Mouse (Mus musculus): ENCODE measurements around the gene Det1. TPM values are rescaled to one million over a fixed set of nuclear protein-coding genes. Genes with fewer than 3 reads are reported as not detected.

Det1 gene
- polyA plus RNA-seq, 1 experiment from 2014 or later, result 9.5 TPM

DNA sequence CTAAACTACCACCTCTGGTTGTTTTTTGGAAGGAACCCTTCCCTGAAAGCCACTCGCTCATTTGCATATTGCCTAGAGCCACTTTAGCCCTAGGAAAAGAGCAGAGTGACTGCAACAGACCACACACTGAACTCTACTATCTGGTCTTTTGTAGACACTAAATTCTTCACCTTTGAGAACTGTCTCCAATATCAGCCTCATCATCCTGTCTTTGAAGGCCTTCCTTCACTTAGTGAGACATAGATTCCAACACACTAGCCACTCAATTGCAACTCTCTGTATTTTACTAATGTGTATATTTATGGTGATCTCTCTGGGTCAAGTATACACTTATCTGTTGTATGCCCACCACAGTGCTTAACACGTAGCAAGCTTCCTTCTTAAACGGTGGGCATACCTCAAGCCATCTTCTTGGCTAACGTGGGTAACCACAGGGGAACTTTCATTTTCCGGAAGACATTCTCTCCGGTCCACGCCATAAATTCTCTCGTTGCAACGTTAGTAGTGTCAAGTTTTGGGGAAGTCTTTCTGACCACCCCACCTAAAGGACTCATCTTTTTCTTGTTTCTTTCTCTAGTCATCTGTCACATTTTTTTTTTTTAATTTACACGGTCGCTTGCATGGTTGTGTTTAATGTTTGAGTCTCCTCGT is 872 bp downstream of the Det1 start:
- Histone ChIP-seq H3K4me1 (replicated peaks) (peaks cover 13% of the 10 kb centered on the region), H3K9ac (peak overlapping the region; percentile 92), H3K4me2 (peak overlapping the region; percentile 72), H3K36me3 (peaks cover 18% of the 10 kb centered on the region), H3K9me3 (replicated peaks) (no peaks in the 10 kb centered on the region), H3K27ac (peak overlapping the region; percentile 80; the same call in 1 of the 2 replicates), H3K4me3 (peak overlapping the region; percentile 99), H3K27me3 (no peaks in the 10 kb centered on the region)
- ATAC-seq (replicated peaks; ENCODE audit: insufficient number of reproducible peaks, insufficient read depth, low FRiP score, low read depth), result no peak
- 40% methylated on average over 12 of the region's 12 CpGs for WGBS

DNA sequence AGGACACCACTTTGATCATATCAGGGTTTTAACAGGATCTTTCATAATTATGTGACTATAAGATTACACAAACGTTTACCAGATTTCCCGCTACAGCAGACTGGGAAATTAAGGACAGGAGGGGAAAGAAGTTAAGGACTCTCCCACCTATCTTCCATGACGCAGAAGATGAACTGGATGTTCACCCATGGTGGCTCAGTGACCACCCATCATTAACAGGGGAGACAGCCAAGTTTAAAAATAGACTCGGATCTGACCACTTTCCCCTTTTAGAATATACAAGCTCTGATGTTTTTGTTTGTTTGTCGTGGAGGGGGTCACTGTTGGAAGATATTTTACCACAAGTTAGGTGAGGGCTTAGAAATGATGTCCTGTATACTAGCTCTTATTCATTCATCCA is 5.5 kb downstream of the Det1 start:
- ATAC-seq (replicated peaks; ENCODE audit: insufficient number of reproducible peaks, insufficient read depth, low FRiP score, low read depth), result no peak
- Histone ChIP-seq H3K9ac (no peak overlapping the region), H3K27me3 (no peaks in the 10 kb centered on the region), H3K27ac (no peak overlapping the region), H3K9me3 (replicated peaks) (no peaks in the 10 kb centered on the region), H3K36me3 (peaks cover 31% of the 10 kb centered on the region), H3K4me1 (replicated peaks) (peaks cover 11% of the 10 kb centered on the region), H3K4me3 (no peak overlapping the region), H3K4me2 (no peak overlapping the region)
- WGBS, result 66% methylated on average over 5 of the region's 5 CpGs

DNA sequence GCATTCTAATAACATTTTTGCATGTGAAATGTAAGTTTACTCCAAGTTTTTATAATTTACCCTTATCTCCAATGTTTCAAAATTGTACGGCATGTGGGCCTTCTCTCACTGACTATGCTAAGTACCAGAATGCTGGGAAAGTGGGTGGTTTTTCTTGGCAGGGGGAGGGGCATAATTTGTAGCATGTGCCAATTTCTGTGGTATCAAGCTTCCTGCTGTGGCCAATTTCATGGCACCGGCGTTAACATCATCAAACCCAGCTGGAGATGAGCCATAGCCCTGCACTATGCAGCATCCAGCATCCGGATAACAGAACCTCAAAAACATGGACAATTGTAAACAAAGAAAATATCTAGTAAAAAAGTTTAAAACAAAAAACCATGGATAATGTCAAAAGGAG is 9.8 kb downstream of the Det1 start:
- H3K36me3 ChIP-seq, result peaks cover 13% of the 10 kb centered on the region
- no peak overlapping the region for H3K27ac ChIP-seq

DNA sequence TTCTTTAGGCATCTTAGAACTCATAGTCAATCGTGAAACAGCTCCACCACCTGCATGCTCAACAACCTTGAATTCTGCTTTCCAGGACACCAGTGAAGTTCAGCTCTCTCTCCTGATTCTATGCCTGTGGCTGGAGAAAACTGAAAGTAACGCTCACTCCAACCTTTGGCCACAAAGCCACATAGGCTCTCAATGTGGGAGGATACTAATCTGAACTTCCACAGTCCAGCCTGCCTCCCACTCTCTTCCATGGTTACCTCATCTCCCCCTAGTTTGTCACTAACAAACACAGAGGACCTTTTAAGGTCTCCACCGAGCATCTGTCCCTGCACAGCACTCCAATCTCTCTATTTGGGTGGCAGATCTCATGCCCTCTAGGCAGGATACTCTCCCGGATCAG is 11.4 kb downstream of the Det1 start:
- no peak for ATAC-seq (replicated peaks; ENCODE audit: insufficient number of reproducible peaks, insufficient read depth, low FRiP score, low read depth)
- Histone ChIP-seq H3K27ac (no peak overlapping the region), H3K9ac (no peak overlapping the region), H3K36me3 (peaks cover 8% of the 10 kb centered on the region), H3K27me3 (no peaks in the 10 kb centered on the region), H3K4me2 (no peak overlapping the region), H3K9me3 (replicated peaks) (no peaks in the 10 kb centered on the region), H3K4me3 (no peak overlapping the region), H3K4me1 (replicated peaks) (no peaks in the 10 kb centered on the region)
- 86% methylated on average over 4 of the region's 4 CpGs for WGBS

More for the DNA sequence above, 9.8 kb downstream of the Det1 start:
- no peak for ATAC-seq (replicated peaks; ENCODE audit: insufficient number of reproducible peaks, insufficient read depth, low FRiP score, low read depth)
- Histone ChIP-seq H3K4me3 (no peak overlapping the region), H3K4me1 (replicated peaks) (no peaks in the 10 kb centered on the region), H3K27me3 (no peaks in the 10 kb centered on the region), H3K9ac (no peak overlapping the region), H3K9me3 (replicated peaks) (no peaks in the 10 kb centered on the region), H3K4me2 (no peak overlapping the region)
- 81% methylated on average over 4 of the region's 4 CpGs for WGBS

DNA sequence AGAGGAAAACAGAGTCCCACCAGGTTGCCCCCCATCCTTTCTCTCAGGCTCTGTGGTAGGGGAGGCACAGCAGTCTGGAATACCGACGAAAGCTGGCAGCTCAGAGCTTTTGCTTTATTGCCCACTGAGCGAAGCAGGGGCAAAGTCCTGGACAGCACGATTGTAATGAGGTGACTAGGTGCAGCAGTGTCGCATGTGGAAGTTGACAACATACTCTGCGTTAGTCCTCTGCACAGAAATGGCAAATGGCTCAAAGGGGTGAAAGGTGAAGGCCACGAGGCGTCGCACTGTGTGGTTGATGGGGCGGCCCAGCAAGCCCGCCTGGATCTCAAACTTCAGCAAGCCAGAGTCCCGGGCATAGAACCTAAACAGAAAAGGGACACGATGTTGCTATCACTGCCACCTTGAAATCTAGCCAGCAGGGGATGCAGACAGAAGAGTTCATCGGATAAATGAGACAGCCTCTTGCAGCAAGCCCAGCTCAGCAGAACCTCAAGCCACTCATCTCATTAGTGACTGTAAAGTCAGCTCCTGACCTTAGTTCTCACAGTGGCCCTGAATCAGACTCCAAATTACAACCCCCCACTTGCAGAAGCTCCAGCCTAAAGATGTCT is 19.2 kb downstream of the Det1 start:
- no peak overlapping the region for H3K9ac ChIP-seq
- no peak overlapping the region for H3K27ac ChIP-seq
- no peaks in the 10 kb centered on the region for H3K27me3 ChIP-seq
- no peak overlapping the region for H3K4me2 ChIP-seq
- no peak overlapping the region for H3K4me3 ChIP-seq
- 82% methylated on average over 14 of the region's 14 CpGs for WGBS
- H3K4me1 ChIP-seq (replicated peaks), result 0 out of 2 replicates have a peak, but pooled peaks cover 2% of the 10 kb centered on the region
- no peak for ATAC-seq (replicated peaks; ENCODE audit: insufficient number of reproducible peaks, insufficient read depth, low FRiP score, low read depth)
- H3K9me3 ChIP-seq (replicated peaks), result no peaks in the 10 kb centered on the region
- H3K36me3 ChIP-seq, result peaks cover 25% of the 10 kb centered on the region

DNA sequence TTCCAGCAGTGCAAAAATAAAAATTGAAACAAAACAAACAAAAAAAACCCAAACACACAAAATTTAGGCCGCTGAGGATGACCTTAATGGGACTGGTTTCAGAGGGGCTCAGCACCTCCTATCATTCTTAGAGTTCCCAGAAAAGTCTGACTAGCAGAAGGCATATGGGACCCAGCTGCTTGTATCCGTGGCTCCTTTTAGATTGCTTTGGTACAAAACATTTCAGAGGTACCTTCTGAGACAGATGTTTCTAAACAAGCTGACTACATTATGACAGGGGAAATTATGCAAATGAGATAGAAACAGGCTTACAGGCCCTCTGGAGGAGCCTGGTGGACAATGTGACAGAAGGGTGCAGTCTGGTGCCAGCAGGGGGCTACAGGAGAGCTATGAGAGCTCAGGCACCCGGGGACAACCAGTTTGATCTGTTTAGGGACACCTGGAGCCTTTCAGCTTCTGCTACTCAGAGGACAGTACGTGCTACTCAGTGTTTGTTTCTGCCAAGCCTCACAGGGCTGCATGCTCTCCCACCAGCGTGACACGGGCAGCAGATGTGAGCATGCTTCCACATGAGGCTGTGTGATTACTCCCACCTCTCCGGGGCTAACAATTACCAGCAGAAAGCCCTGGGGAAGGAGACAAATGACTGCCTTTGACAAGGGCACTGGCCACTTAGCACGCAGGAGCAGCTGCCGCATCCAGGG is 20.2 kb downstream of the Det1 start:
- WGBS, result 54% methylated on average over 9 of the region's 9 CpGs
- no peak overlapping the region; the same call in 1 of the 2 replicates for H3K27ac ChIP-seq
- H3K27me3 ChIP-seq, result no peaks in the 10 kb centered on the region
- no peak for ATAC-seq (replicated peaks; ENCODE audit: insufficient number of reproducible peaks, insufficient read depth, low FRiP score, low read depth)
- no peak overlapping the region for H3K4me2 ChIP-seq
- H3K36me3 ChIP-seq, result peaks cover 34% of the 10 kb centered on the region
- H3K9me3 ChIP-seq (replicated peaks), result no peaks in the 10 kb centered on the region
- no peak overlapping the region for H3K9ac ChIP-seq
- H3K4me1 ChIP-seq (replicated peaks), result 0 out of 2 replicates have a peak, but pooled peaks cover 2% of the 10 kb centered on the region
- no peak overlapping the region for H3K4me3 ChIP-seq

DNA sequence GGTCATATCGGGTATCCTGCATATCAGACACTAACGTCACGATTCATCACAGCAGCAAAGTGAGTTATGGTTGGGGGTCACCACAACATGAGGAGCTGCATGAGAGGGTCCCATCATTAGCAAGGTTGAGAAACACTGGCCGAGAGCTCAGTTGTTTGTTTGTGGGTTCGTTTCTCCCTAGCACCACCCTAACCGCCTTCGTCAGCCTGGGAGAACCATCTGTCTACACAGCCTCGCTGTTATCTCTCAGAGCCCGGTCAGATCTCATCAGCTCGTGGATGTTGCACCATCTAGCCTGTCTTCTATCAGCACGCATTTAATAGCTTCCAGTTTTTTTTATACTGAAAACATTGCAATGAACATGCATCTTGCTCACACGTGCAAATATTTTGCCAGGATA is 28.7 kb downstream of the Det1 start:
- ATAC-seq (replicated peaks; ENCODE audit: insufficient number of reproducible peaks, insufficient read depth, low FRiP score, low read depth), result no peak
- WGBS, result 57% methylated on average over 12 of the region's 12 CpGs
- Histone ChIP-seq H3K27me3 (no peaks in the 10 kb centered on the region), H3K4me3 (no peak overlapping the region), H3K27ac (no peak overlapping the region), H3K36me3 (peaks cover 11% of the 10 kb centered on the region; the same call in 1 of the 2 replicates), H3K9ac (no peak overlapping the region), H3K4me1 (replicated peaks) (no peaks in the 10 kb centered on the region), H3K9me3 (replicated peaks) (no peaks in the 10 kb centered on the region), H3K4me2 (no peak overlapping the region)

DNA sequence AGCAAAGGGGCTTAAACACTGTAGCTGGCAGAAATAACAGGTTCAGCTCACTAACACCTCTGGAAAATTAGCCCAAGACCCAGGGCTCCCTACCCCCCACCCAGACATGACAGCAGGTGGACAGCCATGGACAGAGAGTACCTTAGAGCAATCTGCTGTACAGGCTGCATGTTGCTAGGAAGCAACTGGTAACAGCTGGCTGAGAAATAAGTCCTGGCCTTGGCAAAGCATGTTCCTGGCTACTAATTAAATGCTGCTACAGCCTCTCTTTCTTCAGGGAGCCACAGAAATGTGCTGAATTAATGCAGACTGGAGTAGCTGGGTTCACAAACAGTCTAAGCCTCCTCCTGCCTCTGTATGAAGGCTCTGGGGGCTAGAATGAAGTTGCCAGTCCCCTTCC is 32.3 kb downstream of the Det1 start:
- H3K9ac ChIP-seq, result no peak overlapping the region
- H3K27ac ChIP-seq, result no peak overlapping the region
- H3K4me3 ChIP-seq, result no peak overlapping the region
- no peaks in the 10 kb centered on the region for H3K9me3 ChIP-seq (replicated peaks)
- no peaks in the 10 kb centered on the region for H3K36me3 ChIP-seq
- ATAC-seq (replicated peaks; ENCODE audit: insufficient number of reproducible peaks, insufficient read depth, low FRiP score, low read depth), result no peak
- H3K4me2 ChIP-seq, result no peak overlapping the region
- H3K27me3 ChIP-seq, result no peaks in the 10 kb centered on the region
- H3K4me1 ChIP-seq (replicated peaks), result no peaks in the 10 kb centered on the region

DNA sequence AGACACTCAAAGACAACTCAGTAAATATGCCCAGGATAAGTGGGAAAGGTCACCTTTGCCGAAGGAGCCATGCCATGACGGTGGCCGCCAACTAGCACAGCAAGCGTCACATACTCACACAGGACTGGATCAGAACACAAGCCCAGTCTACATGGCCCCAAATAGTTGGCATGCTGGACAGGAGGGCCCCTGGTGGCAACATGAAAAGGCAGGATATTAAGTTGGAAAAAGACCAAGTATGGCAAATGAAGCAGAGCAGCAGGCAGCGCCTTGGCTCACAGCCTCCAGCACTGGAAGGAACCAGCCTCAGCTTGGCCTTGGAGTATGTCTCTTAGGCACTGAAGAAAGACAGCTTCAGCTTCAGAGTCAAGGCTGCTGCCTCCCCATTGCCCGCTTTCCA is 33.3 kb downstream of the Det1 start:
- Histone ChIP-seq H3K9me3 (replicated peaks) (no peaks in the 10 kb centered on the region), H3K36me3 (no peaks in the 10 kb centered on the region), H3K9ac (no peak overlapping the region), H3K4me3 (no peak overlapping the region), H3K27me3 (no peaks in the 10 kb centered on the region), H3K27ac (no peak overlapping the region), H3K4me2 (no peak overlapping the region), H3K4me1 (replicated peaks) (no peaks in the 10 kb centered on the region)
- WGBS, result 84% methylated on average over 6 of the region's 6 CpGs
- no peak for ATAC-seq (replicated peaks; ENCODE audit: insufficient number of reproducible peaks, insufficient read depth, low FRiP score, low read depth)

DNA sequence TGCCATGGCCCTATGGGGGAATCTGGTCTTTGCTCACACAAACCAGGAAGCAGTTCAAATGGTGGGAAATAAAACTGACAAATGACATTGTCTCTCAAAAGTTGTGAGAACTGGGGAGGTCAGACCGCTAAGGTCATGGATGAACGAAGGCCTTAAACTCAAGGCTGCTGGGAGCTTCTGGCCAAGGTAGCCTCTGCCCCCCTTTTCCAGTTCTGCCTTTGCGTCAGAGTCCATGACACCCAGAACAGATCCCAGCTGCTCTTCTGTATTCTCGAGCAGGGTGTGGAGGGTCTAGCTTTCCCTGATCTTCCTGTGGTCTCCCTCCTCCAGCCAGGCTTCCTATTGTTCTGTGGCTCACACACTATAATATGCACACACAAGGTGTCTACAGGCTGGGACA is 39.9 kb downstream of the Det1 start:
- Histone ChIP-seq H3K4me2 (no peak overlapping the region), H3K36me3 (no peaks in the 10 kb centered on the region), H3K9me3 (replicated peaks) (no peaks in the 10 kb centered on the region), H3K4me1 (replicated peaks) (no peaks in the 10 kb centered on the region), H3K9ac (no peak overlapping the region), H3K4me3 (no peak overlapping the region), H3K27ac (no peak overlapping the region), H3K27me3 (no peaks in the 10 kb centered on the region)
- ATAC-seq (replicated peaks; ENCODE audit: insufficient number of reproducible peaks, insufficient read depth, low FRiP score, low read depth), result no peak
- 65% methylated on average over 4 of the region's 4 CpGs for WGBS

DNA sequence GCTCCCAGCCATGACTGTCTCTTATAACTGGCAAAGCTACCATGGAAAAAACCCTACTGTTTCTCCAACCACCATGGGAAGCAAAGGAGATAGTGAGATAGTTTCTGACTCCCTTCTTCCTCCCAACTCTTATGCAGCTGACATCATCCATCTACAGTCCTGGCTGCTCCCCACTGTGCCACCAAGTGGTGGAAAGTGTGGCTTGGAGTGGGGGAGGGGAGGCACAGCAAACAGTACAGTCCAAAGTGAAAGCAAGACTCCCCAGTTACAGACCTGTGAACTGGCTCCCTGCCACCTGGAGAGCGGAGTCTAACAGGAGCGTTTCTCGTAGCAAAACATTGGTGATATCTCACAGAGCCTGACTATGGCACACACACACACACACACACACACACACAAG is 43.2 kb downstream of the Det1 start:
- WGBS, result 64% methylated on average over 3 of the region's 3 CpGs
- ATAC-seq (replicated peaks; ENCODE audit: insufficient number of reproducible peaks, insufficient read depth, low FRiP score, low read depth), result no peak; the same call in 1 of the 2 replicates
- no peaks in the 10 kb centered on the region for H3K4me1 ChIP-seq (replicated peaks)

More for the DNA sequence above, 43.2 kb downstream of the Det1 start:
- H3K36me3 ChIP-seq, result no peaks in the 10 kb centered on the region
- H3K9ac ChIP-seq, result no peak overlapping the region
- no peak overlapping the region for H3K4me2 ChIP-seq
- H3K27me3 ChIP-seq, result peaks cover 9% of the 10 kb centered on the region
- H3K9me3 ChIP-seq (replicated peaks), result no peaks in the 10 kb centered on the region
- H3K4me3 ChIP-seq, result no peak overlapping the region
- no peak overlapping the region for H3K27ac ChIP-seq

Measured in heart, embryonic 15.5 days (tissue).